Mouse (Mus musculus): ENCODE measurements around the gene Fars2. TPM values are rescaled to one million over a fixed set of nuclear protein-coding genes. Genes with fewer than 3 reads are reported as not detected.
A peak's percentile ranks its signal among the peaks of the same experiment; 100 is the strongest.

The Fars2 gene
- 24.1 and 26.5 TPM in 2 replicates for polyA plus RNA-seq (2016; fragmentation: Nextera tagmentation; extraction: Ambion mirVana)

GRCm38 (mm10) chr13:36117143-36118014 is at the start of gene Fars2, which contains the start of gene Lyrm4:
Fars2 (plus strand) TSS chr13:36117412.
Lyrm4 (minus strand) TSS chr13:36117526.
- Histone ChIP-seq H3K36me3 (replicated peaks) (no peaks in the 10 kb centered on the region), H3K4me3 (peak within 1 kb of the TSS; percentile 76), H3K27ac (peak within 1 kb of the TSS; percentile 98), H3K4me1 (peaks cover 26% of the 10 kb centered on the region), H3K27me3 (ENCODE audit: poor library complexity, severe bottlenecking) (no peaks in the 10 kb centered on the region), H3K9me3 (no peaks in the 10 kb centered on the region)
- peak; percentile 96 for DNase-seq (ENCODE audit: extremely low spot score, low spot score)
- under 1% methylated on average over 74 of the region's 75 CpGs for WGBS

GRCm38 (mm10) chr13:36074484-36074883 is 42.7 kb upstream of the Fars2 start:
- WGBS, result 83% methylated on average over 3 of the region's 3 CpGs
- H3K9me3 ChIP-seq, result no peaks in the 10 kb centered on the region

DNA sequence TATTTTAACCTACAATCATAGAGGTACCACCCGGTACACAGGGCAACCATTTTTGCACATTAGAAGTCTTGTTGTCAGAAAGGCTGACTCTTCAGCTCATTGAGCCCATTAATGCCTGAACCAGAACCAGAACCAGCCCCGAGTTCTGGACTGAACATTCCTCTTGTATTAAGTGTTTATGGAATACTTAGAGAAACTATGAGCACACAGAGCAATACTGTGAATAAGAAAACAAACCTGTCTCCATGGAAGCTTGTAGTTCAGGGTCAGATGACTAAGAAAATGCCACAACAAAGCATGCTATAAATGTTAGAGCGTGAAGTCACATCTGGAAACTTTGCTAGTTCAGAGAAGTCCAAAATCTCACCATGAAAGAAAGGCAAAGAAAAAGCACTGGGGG is 35.6 kb upstream of the Fars2 start:
- Histone ChIP-seq H3K36me3 (replicated peaks) (no peaks in the 10 kb centered on the region), H3K27me3 (ENCODE audit: poor library complexity, severe bottlenecking) (no peaks in the 10 kb centered on the region), H3K9me3 (no peaks in the 10 kb centered on the region), H3K4me1 (no peaks in the 10 kb centered on the region), H3K27ac (no peak overlapping the region), H3K4me3 (no peak overlapping the region)
- 95% methylated on average over 3 of the region's 3 CpGs for WGBS
- no peak for DNase-seq (ENCODE audit: extremely low spot score, low spot score)

More at GRCm38 (mm10) chr13:36074484-36074883, 42.7 kb upstream of the Fars2 start:
- Histone ChIP-seq H3K4me3 (no peak overlapping the region), H3K4me1 (no peaks in the 10 kb centered on the region), H3K27ac (no peak overlapping the region), H3K27me3 (ENCODE audit: poor library complexity, severe bottlenecking) (no peaks in the 10 kb centered on the region), H3K36me3 (replicated peaks) (no peaks in the 10 kb centered on the region)
- DNase-seq (ENCODE audit: extremely low spot score, low spot score), result no peak

DNA sequence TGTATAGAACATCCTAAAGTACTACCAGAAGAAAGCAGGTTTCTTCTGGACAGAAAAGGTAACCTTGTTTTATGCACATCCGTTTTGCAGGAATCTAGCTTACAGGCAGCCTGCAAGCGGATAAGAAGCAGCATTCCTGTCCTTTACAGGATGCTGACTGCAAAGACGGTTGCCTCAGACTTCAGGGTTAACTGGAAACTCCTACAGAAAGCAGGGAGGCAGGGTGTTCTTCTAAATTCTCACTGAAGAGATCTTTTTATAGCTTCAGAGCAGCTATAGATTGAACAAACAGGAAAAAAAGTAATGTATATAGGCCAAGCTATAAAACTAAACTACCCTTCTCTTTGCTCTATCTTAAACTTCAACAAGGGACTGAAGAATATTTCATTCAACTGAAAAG is 32.5 kb upstream of the Fars2 start:
- H3K4me3 ChIP-seq, result no peak overlapping the region
- DNase-seq (ENCODE audit: extremely low spot score, low spot score), result no peak
- no peak overlapping the region for H3K27ac ChIP-seq
- 90% methylated on average over 3 of the region's 3 CpGs for WGBS
- H3K4me1 ChIP-seq, result no peaks in the 10 kb centered on the region
- H3K27me3 ChIP-seq (ENCODE audit: poor library complexity, severe bottlenecking), result no peaks in the 10 kb centered on the region
- H3K36me3 ChIP-seq (replicated peaks), result no peaks in the 10 kb centered on the region
- H3K9me3 ChIP-seq, result no peaks in the 10 kb centered on the region

DNA sequence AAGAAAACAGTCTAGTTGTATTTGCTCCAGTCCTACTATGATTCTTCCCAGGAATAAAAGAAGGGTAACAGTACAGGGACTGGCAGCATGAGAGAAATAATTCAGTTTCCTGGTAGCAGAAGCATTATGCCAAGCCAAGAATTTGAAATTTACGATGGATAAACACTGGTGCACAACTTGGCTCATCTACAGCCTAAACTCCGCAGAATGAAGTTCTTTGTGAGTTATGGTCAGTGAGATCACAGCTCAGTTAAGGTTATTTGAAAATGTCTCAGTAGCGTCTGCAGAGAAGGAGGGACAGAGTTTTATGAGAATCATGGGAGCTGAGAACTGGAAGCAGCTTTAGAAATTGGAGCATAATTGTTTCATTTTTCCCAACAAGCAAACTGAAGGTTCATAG is 31.2 kb upstream of the Fars2 start:
- Histone ChIP-seq H3K9me3 (no peaks in the 10 kb centered on the region), H3K27me3 (ENCODE audit: poor library complexity, severe bottlenecking) (no peaks in the 10 kb centered on the region), H3K4me3 (no peak overlapping the region), H3K4me1 (no peaks in the 10 kb centered on the region), H3K27ac (no peak overlapping the region), H3K36me3 (replicated peaks) (peaks cover 4% of the 10 kb centered on the region; the same call in 1 of the 2 replicates)
- WGBS, result 87% methylated on average over 3 of the region's 3 CpGs
- no peak for DNase-seq (ENCODE audit: extremely low spot score, low spot score)

GRCm38 (mm10) chr13:36086608-36087391 is 30.4 kb upstream of the Fars2 start:
- no peak overlapping the region for H3K4me3 ChIP-seq
- DNase-seq (ENCODE audit: extremely low spot score, low spot score), result no peak
- H3K4me1 ChIP-seq, result no peaks in the 10 kb centered on the region
- WGBS, result 90% methylated on average over 5 of the region's 5 CpGs
- no peak overlapping the region for H3K27ac ChIP-seq
- peaks cover 4% of the 10 kb centered on the region; the same call in 1 of the 2 replicates for H3K36me3 ChIP-seq (replicated peaks)
- H3K9me3 ChIP-seq, result no peaks in the 10 kb centered on the region
- no peaks in the 10 kb centered on the region for H3K27me3 ChIP-seq (ENCODE audit: poor library complexity, severe bottlenecking)

DNA sequence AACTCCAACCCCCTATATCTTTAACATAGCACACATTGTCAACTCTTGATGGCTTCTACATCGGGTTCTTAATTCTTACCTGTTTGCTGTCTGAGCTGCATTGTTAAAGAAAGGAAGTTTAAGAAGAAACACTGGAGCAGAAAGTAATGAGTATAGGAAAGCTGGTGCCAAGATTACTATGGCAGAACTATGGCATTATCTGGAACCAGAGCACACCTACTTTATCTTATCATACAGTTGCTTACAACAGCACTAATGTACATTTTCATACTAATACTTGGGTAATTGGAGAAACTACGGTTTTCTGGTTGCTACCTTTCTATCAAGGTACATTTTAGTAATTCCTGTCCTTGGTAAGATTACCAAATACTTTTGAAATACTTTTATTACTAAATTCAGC is 29.8 kb upstream of the Fars2 start:
- Histone ChIP-seq H3K27ac (no peak overlapping the region), H3K4me3 (no peak overlapping the region), H3K36me3 (replicated peaks) (peaks cover 4% of the 10 kb centered on the region; the same call in 1 of the 2 replicates), H3K4me1 (no peaks in the 10 kb centered on the region), H3K27me3 (ENCODE audit: poor library complexity, severe bottlenecking) (no peaks in the 10 kb centered on the region), H3K9me3 (no peaks in the 10 kb centered on the region)
- DNase-seq (ENCODE audit: extremely low spot score, low spot score), result no peak
- WGBS, result 93% methylated on average over 2 of the region's 2 CpGs

DNA sequence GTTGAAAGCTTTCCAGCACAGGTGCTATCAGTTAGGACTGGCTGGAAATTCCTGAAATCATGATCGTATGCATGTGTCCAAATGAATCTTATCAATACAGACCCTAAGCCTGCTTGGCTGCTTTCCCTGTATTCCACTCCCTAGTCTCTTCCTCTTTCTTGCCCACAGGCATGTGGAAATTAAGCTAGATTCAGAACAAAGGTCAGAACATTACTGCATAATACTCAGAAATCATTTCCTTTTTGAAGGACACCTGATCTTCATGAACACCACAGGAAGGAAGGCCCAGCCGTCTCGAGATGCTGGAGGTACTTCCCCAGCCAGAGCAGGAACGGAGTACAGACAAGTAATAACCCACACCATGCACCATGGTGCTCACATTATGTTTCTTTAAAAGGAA is 29.0 kb upstream of the Fars2 start:
- Histone ChIP-seq H3K9me3 (no peaks in the 10 kb centered on the region), H3K4me3 (no peak overlapping the region), H3K27ac (no peak overlapping the region), H3K4me1 (no peaks in the 10 kb centered on the region), H3K27me3 (ENCODE audit: poor library complexity, severe bottlenecking) (no peaks in the 10 kb centered on the region), H3K36me3 (replicated peaks) (peaks cover 4% of the 10 kb centered on the region; the same call in 1 of the 2 replicates)
- DNase-seq (ENCODE audit: extremely low spot score, low spot score), result no peak
- 93% methylated on average over 4 of the region's 4 CpGs for WGBS

DNA sequence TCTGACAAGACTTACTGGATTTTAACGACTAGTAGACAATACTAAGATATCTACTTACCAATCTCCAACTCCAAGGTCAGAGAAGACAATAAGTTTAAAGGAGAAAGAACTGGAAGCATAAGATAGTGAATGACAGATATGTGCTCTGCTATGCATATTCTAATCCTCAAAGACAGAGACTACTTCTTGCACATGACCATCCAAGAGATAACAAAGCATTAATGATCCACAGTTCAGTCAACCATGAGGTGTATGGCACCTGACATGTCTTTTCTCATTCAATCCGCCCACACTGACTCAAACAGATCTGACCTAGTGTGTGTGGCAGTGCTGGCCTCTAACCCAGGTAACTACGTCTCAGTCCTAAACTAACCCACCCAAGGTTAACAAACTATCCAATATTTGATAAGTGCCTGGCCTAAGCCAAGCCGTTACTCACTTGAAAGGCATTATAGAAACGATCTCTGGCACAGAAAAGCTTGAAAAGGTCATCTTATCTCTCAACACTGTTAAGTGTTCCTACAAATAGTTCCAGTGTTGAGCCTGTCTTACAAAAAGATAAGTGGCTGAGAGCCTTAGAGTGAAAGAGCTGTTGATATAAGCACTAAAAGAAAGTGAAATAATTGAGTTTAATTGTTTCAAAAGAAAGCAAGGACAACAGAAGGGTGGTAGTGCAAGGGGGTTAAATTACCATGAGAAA is 20.4 kb upstream of the Fars2 start:
- H3K36me3 ChIP-seq (replicated peaks), result no peaks in the 10 kb centered on the region; the same call in 1 of the 2 replicates
- no peaks in the 10 kb centered on the region for H3K27me3 ChIP-seq (ENCODE audit: poor library complexity, severe bottlenecking)
- H3K4me1 ChIP-seq, result no peaks in the 10 kb centered on the region
- H3K4me3 ChIP-seq, result no peak overlapping the region
- no peaks in the 10 kb centered on the region for H3K9me3 ChIP-seq
- WGBS, result 84% methylated on average over 5 of the region's 5 CpGs
- no peak overlapping the region for H3K27ac ChIP-seq
- DNase-seq (ENCODE audit: extremely low spot score, low spot score), result no peak

- WGBS, result 86% methylated on average over 6 of the region's 6 CpGs
- Histone ChIP-seq H3K9me3 (no peaks in the 10 kb centered on the region), H3K4me1 (peaks cover 6% of the 10 kb centered on the region; the same call in 1 of the 2 replicates), H3K4me3 (no peak overlapping the region), H3K27ac (no peak overlapping the region), H3K27me3 (ENCODE audit: poor library complexity, severe bottlenecking) (no peaks in the 10 kb centered on the region), H3K36me3 (replicated peaks) (0 out of 2 replicates have a peak, but pooled peaks cover 3% of the 10 kb centered on the region)
- no peak for DNase-seq (ENCODE audit: extremely low spot score, low spot score)
Observed at GRCm38 (mm10) chr13:36105591-36105990, 11.6 kb upstream of the Fars2 start.

- no peaks in the 10 kb centered on the region for H3K9me3 ChIP-seq
- H3K36me3 ChIP-seq (replicated peaks), result 0 out of 2 replicates have a peak, but pooled peaks cover 3% of the 10 kb centered on the region
- no peak overlapping the region for H3K27ac ChIP-seq
- 92% methylated on average over 4 of the region's 4 CpGs for WGBS
- H3K4me3 ChIP-seq, result no peak overlapping the region
- no peaks in the 10 kb centered on the region for H3K27me3 ChIP-seq (ENCODE audit: poor library complexity, severe bottlenecking)
- peaks cover 6% of the 10 kb centered on the region; the same call in 1 of the 2 replicates for H3K4me1 ChIP-seq
- DNase-seq (ENCODE audit: extremely low spot score, low spot score), result no peak
Observed at GRCm38 (mm10) chr13:36108528-36108927, 8.7 kb upstream of the Fars2 start.

- Histone ChIP-seq H3K27ac (no peak overlapping the region), H3K4me3 (no peak overlapping the region), H3K9me3 (no peaks in the 10 kb centered on the region), H3K36me3 (replicated peaks) (0 out of 2 replicates have a peak, but pooled peaks cover 3% of the 10 kb centered on the region), H3K4me1 (peaks cover 11% of the 10 kb centered on the region), H3K27me3 (ENCODE audit: poor library complexity, severe bottlenecking) (no peaks in the 10 kb centered on the region)
- 92% methylated on average over 2 of the region's 2 CpGs for WGBS
- no peak for DNase-seq (ENCODE audit: extremely low spot score, low spot score)
Observed at GRCm38 (mm10) chr13:36111331-36111730, 5.9 kb upstream of the Fars2 start.
